Mouse (Mus musculus): Measurements from ENCODE around the gene Naaladl2.

The Naaladl2 gene

GRCm38 (mm10) chr3:23972747-23973667 is 1171.1 kb downstream of the Naaladl2 start:
- no peak for DNase-seq (ENCODE audit: low read depth, low spot score)

DNA sequence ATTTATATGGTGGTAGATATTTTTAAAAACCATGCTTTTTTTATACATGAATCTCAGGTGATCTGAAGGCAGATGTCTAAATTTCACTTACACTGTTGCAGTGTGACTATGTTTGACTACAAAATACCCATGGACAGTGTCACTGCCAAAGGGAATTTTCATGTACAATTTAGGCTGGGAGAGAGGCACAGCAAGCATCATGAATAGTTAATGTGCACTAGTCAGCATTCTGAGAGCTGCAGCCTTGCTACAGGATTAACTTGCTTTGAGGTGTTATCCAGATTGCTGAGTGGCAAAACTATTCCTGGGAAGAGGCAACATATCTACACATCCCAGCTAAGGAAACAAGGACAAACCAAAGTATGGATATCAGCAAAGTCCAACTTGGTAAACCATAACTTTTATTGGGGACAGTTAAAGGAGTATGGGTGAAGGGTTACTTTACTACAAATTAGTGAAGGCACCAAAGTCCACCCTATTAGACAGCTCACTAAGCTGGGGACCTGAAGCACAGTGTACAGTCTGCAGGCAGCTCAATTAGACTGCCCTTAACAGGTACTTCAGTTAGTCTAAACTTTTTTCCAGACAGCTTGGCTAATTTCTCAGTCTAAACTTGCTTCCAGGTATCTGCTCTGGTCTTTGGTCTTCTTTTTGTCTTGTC is 1181.0 kb downstream of the Naaladl2 start:
- no peak for DNase-seq (ENCODE audit: low read depth, low spot score)

DNA sequence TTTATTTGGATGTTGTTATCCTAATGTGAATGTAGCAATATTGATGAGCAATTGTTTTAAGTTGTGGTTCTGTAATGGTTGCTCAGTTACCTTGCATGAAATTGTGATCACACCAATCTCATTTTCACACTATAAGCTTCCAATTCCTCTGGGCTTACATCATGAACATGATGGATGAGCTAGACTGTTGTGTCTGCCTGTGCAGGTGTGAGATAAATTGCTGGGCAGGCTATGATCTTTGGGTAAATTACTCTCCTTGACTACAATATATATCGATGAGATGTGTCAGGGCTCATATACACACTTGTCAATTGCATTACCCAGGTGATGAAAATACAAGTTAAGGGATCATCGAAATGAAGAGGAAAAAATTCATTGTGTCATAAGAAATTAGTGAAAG is 1197.9 kb downstream of the Naaladl2 start:
- DNase-seq (ENCODE audit: low read depth, low spot score) = no peak

DNA sequence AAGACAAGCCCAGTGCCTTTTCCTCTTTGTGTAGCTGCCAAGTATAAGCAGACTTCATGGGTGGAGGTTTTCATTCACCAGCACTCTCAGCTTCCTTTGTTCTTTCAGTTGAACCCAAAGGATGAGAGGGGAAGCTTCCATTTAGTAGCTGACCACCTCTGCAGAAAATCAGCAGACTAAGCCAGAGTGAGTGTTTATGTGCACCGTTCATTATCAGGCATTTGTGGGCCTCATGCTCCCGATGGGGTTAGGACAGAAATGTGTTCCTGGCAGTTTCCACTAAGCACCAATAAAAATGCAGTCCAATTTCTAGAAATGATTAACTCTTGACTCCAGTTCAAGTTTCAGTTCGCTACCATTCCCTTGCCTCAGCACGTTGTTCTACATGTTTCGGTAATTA is 1206.8 kb downstream of the Naaladl2 start:
- no peak for DNase-seq (ENCODE audit: low read depth, low spot score)

- DNase-seq (ENCODE audit: low read depth, low spot score) = no peak
Observed at GRCm38 (mm10) chr3:23928097-23928496, 1216.0 kb downstream of the Naaladl2 start.

GRCm38 (mm10) chr3:23907682-23908081 is 1236.4 kb downstream of the Naaladl2 start:
- no peak for DNase-seq (ENCODE audit: low read depth, low spot score)

DNA sequence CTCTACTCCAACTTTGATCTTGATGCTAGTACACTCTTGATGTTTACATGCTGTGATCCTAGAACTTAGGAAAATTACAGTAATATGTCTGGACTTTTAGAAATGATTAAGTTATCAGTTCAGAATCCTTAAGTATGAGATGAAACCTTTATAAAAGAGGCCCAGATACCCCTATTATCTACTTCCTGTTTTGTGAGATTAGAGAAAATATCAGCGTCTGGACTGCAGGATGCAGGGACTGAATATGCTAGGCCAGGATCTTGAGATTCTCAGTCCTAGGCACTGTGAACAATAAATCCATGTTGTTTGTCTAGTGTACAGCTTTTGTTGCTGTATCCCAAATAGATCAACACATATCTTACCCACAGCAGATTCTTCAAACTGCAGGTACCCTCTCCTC is 1278.4 kb downstream of the Naaladl2 start:
- DNase-seq (ENCODE audit: low read depth, low spot score) = no peak

DNA sequence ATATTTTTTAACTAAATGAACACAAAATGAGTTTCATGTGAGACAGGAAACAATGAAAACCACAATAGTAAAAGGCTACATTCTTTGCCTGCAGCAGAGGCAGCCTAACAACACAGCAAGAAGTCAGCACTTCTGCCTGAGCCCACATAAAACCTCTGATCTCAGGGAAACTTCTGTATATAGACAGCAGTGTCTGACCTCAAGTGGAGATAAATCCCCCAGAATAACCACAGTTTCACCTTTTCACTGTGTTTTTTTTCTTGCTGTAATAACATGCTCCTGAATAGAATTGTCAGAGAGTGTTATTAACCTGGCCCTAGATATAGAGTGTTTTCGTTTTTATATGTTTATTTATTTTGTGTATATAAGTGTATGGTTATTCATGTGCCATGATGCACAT is 1286.8 kb downstream of the Naaladl2 start:
- DNase-seq (ENCODE audit: low read depth, low spot score) = no peak

DNA sequence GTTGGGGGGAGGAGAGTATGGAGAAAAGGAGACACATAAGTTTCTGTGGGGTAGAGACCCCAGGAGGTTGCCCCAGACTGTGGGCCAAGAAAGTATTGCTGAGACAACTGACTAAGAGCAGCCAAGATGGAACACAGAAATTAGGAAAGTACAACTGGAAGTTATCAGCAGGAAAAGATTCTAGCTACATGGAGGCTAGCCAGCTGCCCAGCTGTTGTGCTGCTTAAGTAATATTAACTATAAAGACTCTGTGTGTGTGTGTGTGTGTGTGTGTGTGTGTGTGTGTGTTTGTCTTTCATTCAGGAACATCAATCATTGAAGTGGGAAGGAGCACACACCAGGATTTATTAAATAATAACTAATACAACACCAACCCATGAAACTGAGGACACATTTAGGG is 1326.5 kb downstream of the Naaladl2 start:
- DNase-seq (ENCODE audit: low read depth, low spot score) = no peak

- DNase-seq (ENCODE audit: low read depth, low spot score) = no peak
Observed at GRCm38 (mm10) chr3:23758746-23759145, 1385.3 kb downstream of the Naaladl2 start.

Data from WW6 (cell line).